Mouse (Mus musculus) olfactory bulb, adult 2 months (tissue): ENCODE results near the gene Tnk1. TPM values are rescaled to one million over a fixed set of nuclear protein-coding genes. Genes with fewer than 3 reads are reported as not detected.

Source experiments
- H3K27ac ChIP-seq: fragments of 200-500 bp; 2 replicates; pipeline ENCODE4 v1.5.1; 2012; ENCODE audit warnings: low read depth, low read length; ENCODE audit not compliant: insufficient read depth
- H3K4me1 ChIP-seq: fragments of 200-500 bp; 2 replicates; pipeline ENCODE4 v1.6.1; 2012; ENCODE audit warnings: low read length; ENCODE audit not compliant: control insufficient read depth, insufficient read depth
- H3K4me3 ChIP-seq: fragments of 200-500 bp; 2 replicates; pipeline ENCODE4 v1.5.1; 2012; ENCODE audit warnings: mild to moderate bottlenecking, low read depth, low read length, moderate library complexity; ENCODE audit not compliant: insufficient read depth
- CTCF ChIP-seq: fragments of 200-500 bp; IDR thresholded peaks from 2 replicates; pipeline ENCODE4 v1.5.1; 2012; ENCODE audit warnings: low read depth, mild to moderate bottlenecking, low read length, moderate library complexity; ENCODE audit not compliant: insufficient read depth
- POLR2A ChIP-seq: fragments of 200-500 bp; IDR thresholded peaks from 2 replicates; pipeline ENCODE4 v1.6.1; 2012; ENCODE audit warnings: mild to moderate bottlenecking, low read depth, low read length, moderate library complexity; ENCODE audit not compliant: insufficient read depth
- WGBS: fragments of 180-500 bp; shearing (Covaris S2); methylation state at CpG from one replicate; pipeline ENCODE4 v1.1.7; 2018; 5-methylcytosine and 5-hydroxymethylcytosine counted together
- polyA plus RNA-seq: library from polyadenylated mRNA; stranded (reverse); fragments of >200 nt; gene quantifications from 2 replicates; pipeline ENCODE4 v1.2.4, GENCODE M21; 2012; ENCODE audit warnings: low replicate concordance; ENCODE audit not compliant: missing spikeins, insufficient read depth, insufficient read length

The Tnk1 gene
- polyA plus RNA-seq, 1 experiment = not detected

DNA sequence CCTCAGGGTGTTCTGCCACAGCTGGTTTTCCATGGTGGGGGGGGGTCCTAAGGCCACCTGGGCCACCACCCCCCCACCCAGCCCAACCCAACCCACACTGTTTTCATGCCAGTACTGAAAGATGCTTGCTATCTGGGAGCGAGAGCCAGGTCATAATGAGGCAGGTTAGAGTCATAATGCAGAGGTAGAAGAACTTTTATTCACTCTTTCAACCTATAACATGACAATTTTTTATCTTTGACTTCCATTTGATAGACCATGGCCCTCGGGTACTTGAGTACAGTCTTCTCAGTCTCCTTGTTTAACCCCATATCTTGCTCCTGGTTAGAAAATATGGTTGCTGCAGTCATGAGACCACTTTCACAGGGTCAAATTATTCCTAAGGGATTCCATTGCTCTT is 40.2 kb downstream of the Tnk1 start, which contains the start of gene Spem2:
Gene Spem2 (minus strand): TSS at position 101 of the 400 bp plus-strand sequence.
- Histone ChIP-seq H3K4me1 (no peaks in the 10 kb centered on the region), H3K27ac (no peak within 1 kb of the TSS), H3K4me3 (no peak within 1 kb of the TSS)
- WGBS = 80% methylated on average over 2 of the region's 2 CpGs
- no peak for TF ChIP-seq CTCF
- no peak for TF ChIP-seq POLR2A

DNA sequence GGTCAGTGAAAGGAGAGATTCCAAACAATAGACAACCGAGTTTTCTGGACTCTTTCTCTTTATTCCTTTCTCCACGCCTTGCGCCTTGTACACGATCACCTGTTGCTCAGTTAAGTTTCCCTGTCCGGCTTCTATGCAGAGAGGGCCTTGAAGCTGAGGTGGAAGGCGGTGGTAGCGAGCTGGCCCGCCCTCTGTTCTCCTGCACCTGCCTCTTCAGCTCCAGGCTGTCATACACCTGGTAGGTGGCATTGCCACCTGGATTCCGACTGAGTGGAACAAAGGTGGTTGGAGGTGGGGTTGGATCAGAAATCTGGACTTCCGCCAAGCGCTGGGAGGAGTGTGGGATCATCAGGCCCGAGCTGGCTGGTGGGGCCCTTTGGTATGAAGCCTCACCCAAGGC is 42.0 kb downstream of the Tnk1 start:
- no peak for TF ChIP-seq CTCF
- TF ChIP-seq POLR2A = no peak
- H3K4me3 ChIP-seq = no peak overlapping the region
- WGBS = 92% methylated on average over 12 of the region's 12 CpGs
- no peak overlapping the region for H3K27ac ChIP-seq
- no peaks in the 10 kb centered on the region for H3K4me1 ChIP-seq

DNA sequence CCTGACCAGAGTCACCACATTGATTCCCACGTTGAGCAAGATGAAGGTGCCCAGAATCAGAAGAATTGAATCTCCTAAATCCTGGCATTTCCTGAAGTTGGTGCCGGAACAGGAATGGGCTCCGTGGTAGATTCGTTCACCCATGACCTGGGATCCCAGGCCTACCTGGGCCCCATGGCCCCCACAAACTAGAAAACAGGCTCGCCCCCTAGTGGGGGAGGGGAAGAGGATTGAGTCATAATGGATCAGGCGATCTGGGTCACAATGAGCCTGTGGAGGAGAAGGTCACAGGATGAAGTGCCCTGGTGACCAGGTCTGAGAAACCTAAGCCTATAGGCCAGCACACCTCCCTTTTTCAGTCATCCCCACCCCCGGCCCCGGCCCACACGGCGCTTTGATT is 43.4 kb downstream of the Tnk1 start, which contains the start of gene Gm39566:
Gene Gm39566 (minus strand): TSS at position 144 of the 400 bp plus-strand sequence.
- TF ChIP-seq CTCF (no peak), POLR2A (no peak)
- 63% methylated on average over 10 of the region's 10 CpGs for WGBS

DNA sequence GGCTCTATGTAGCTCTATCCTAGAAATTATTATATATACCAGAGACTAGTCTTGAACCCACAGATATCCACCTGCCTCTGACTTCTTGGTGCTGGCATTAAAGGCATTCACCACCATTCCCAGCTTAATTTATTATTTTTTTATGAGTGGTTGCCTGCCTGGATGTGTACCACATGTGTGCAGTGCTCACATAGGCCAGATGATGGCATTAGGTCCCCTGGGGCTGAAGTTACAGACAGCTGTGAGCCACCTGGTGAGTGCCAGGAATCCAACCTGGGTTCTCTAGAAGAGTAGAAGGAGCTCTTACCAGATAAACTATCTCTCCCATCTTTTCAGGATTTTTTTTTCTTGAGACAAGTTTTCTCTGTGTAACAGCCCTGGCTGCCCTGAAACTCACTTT is 48.2 kb downstream of the Tnk1 start:
- Histone ChIP-seq H3K27ac (no peak overlapping the region), H3K4me1 (no peaks in the 10 kb centered on the region), H3K4me3 (no peak overlapping the region)
- TF ChIP-seq POLR2A (no peak), CTCF (no peak)

More for the DNA sequence above, 43.4 kb downstream of the Tnk1 start, which contains the start of gene Gm39566:
- Histone ChIP-seq H3K4me3 (no peak within 1 kb of the TSS), H3K27ac (no peak within 1 kb of the TSS), H3K4me1 (no peaks in the 10 kb centered on the region)

DNA sequence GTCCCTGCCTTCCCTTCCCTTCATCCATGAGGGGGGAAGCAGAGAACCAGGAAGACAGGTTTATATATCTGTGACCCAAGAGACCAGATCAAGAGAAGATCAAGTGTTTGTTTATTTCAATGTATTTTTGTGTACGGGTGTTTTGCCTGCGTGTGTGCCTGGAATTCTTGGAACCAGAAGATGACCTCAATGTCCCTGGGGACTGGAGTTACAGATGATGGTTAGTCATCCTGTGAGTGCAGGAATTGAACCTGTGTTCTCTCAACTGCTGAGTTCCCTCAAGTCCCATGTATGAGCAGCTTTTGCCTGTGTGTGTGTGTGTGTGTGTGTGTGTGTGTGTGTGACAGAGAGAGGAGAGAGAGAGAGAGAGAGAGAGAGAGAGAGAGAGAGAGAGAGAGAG is 50.9 kb downstream of the Tnk1 start:
- TF ChIP-seq CTCF (no peak), POLR2A (no peak)
- H3K4me1 ChIP-seq = peaks cover 12% of the 10 kb centered on the region
- WGBS = 85% methylated on average over 2 of the region's 2 CpGs
- no peak overlapping the region for H3K27ac ChIP-seq
- no peak overlapping the region for H3K4me3 ChIP-seq

DNA sequence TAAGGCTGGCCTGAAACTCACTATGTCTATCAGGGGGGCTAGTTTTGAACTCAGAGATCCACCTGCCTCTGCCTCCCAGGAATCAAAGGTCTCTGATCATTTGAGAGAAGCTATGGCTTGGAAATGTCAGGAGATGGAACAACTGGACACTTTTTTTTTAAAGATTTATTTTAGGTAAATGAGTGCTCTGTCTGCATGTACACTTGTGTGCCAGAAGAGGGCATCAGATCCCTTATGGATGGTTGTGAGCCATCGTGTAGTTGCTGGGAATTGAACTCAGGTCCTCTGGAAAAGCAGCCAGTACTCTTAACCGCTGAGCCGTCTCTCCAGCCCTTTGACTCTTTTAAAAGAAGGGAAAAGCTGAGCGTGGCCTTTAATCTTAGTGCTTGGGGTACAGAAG is 52.2 kb downstream of the Tnk1 start:
- peaks cover 20% of the 10 kb centered on the region for H3K4me1 ChIP-seq
- WGBS = 87% methylated on average over 4 of the region's 4 CpGs
- no peak for TF ChIP-seq CTCF
- TF ChIP-seq POLR2A = no peak
- H3K4me3 ChIP-seq = no peak overlapping the region
- no peak overlapping the region for H3K27ac ChIP-seq

DNA sequence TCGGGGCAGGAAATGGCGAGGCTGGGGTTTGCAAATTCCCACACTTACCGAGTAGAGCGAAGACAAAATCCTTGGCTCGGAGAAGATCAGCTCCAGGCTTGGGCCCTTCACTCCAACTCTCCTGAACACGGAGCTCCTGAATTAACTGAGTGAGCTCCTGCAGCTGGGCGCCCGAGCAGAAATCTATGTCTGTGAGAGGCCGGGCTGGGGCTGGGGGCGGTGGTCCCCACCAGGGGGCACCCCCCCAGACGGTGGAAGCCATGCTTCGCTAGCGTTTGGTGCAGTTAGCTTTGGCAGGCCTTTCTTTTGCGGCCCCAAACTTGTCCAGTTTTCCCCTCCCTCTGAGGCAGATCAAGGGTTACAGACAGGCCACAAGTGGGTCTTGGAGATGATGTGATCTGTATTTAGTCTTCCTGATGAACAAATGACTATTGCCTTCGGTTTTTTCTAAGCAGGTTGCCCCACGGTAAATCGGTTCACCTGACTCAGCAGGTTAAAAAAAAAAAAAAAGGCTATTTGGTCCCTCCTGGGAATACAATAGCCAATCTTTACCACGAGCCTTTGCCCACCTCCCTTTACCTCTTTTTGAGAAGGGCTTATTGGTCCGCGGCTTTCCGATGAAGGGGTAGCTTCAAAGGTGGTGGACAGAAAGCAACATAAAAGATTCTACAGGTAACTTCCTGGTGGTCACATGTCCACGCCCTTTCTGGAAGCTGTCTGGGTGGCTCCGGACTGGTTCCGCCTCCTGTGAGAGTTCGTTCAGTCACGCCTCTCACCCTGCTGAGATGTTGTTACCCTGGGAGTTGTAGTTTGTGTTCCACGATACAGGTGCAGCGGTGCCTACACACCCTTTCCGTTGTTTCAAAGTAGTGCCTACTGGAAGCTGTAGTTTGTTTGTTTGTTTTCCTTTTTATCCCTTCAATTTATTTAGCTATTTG is 53.3 kb downstream of the Tnk1 start, which contains the start of gene Tmem102:
Gene Tmem102 (minus strand): TSS at position 653 of the 938 bp plus-strand sequence.
- TF ChIP-seq POLR2A (no peak), CTCF (no peak)
- WGBS = 35% methylated on average over 29 of the region's 29 CpGs
- Histone ChIP-seq H3K4me3 (no peak within 1 kb of the TSS), H3K27ac (no peak within 1 kb of the TSS), H3K4me1 (peaks cover 31% of the 10 kb centered on the region)

DNA sequence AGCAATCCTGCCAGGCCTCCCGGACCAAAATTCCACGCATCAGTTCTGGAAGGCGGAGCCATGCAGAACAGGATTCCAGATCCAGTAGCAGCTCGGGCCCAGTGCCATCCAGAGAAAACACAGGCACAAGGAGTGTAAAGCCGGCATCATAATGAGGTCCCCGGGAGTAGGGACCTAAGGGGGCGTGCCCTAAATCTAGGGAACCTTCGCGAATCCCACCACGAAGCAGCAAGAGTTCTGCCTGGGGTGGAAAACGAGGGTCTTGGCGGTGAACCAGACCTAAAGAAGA is 53.9 kb downstream of the Tnk1 start:
- Histone ChIP-seq H3K4me3 (no peak overlapping the region), H3K4me1 (peaks cover 35% of the 10 kb centered on the region), H3K27ac (no peak overlapping the region)
- 28% methylated on average over 12 of the region's 12 CpGs for WGBS
- no peak for TF ChIP-seq CTCF
- TF ChIP-seq POLR2A = no peak
